Comparison of ENCODE assay signal across 9 mouse cellular contexts in genomic region chr1:132121236-132121635, GRCm38 (mm10). TPM values are rescaled to one million over a fixed set of nuclear protein-coding genes. Genes with fewer than 3 reads are reported as not detected.
A peak's percentile ranks its signal among the peaks of the same experiment; 100 is the strongest.
DNase-seq lines count a peak whose midpoint lies in the region; ATAC-seq and TF ChIP-seq lines count a peak whose summit lies in the region.
"Had no signal": no experiment of that assay in that cellular context is flagged by ENCODE, and none has a peak within 500 bp of the region (broad histone marks: within the 10 kb centered on the region; RNA-seq: fewer than 3 reads in every experiment).

No protein-coding gene starts in this region.

- peaks cover 48% of the 10 kb centered on the region for H3K27me3 ChIP-seq in G1E (ENCODE audit: insufficient read depth, low read length)
- no peaks in the 10 kb centered on the region for H3K27me3 ChIP-seq in forebrain, embryonic 15.5 days
- no peaks in the 10 kb centered on the region for H3K27me3 ChIP-seq in hindbrain, embryonic 11.5 days (ENCODE audit: control insufficient read depth, insufficient read depth, low read length)
- H3K27me3 ChIP-seq: liver, embryonic 15.5 days had no signal

- no peak overlapping the region for H3K4me3 ChIP-seq in G1E (ENCODE audit: low read depth, low read length)
- no peak overlapping the region for H3K4me3 ChIP-seq in forebrain, embryonic 15.5 days
- no peak overlapping the region for H3K4me3 ChIP-seq in hindbrain, embryonic 11.5 days (ENCODE audit: low read depth, low read length)
- H3K4me3 ChIP-seq: liver, embryonic 15.5 days had no signal

- no peak overlapping the region for H3K27ac ChIP-seq in forebrain, embryonic 15.5 days (replicated peaks)
- H3K27ac ChIP-seq in hindbrain, embryonic 11.5 days (ENCODE audit: low read depth, low read length), result no peak overlapping the region
- H3K27ac ChIP-seq: liver, embryonic 15.5 days had no signal

- no peak overlapping the region for H3K9ac ChIP-seq in forebrain, embryonic 15.5 days (replicated peaks)
- no peak overlapping the region for H3K9ac ChIP-seq in hindbrain, embryonic 11.5 days (ENCODE audit: low read depth, low read length)
- H3K9ac ChIP-seq: liver, embryonic 15.5 days had no signal

- no peak overlapping the region for H3K4me2 ChIP-seq in forebrain, embryonic 15.5 days (replicated peaks)
- no peak overlapping the region for H3K4me2 ChIP-seq in hindbrain, embryonic 11.5 days (replicated peaks; ENCODE audit: low read depth, low read length)
- H3K4me2 ChIP-seq: liver, embryonic 15.5 days had no signal

- no peaks in the 10 kb centered on the region for H3K9me3 ChIP-seq in G1E (replicated peaks)
- H3K9me3 ChIP-seq in forebrain, embryonic 15.5 days, result no peaks in the 10 kb centered on the region
- H3K9me3 ChIP-seq in hindbrain, embryonic 11.5 days (ENCODE audit: control insufficient read depth, low read length), result no peaks in the 10 kb centered on the region
- H3K9me3 ChIP-seq: liver, embryonic 15.5 days had no signal

- DNase-seq in G1E (ENCODE audit: low spot score), result peak; percentile 52
- DNase-seq in c-Kit-negative CD71-positive TER-119-positive erythroid progenitor cells, embryonic 14.5 days (ENCODE audit: low read depth, low spot score), result peak; percentile 33
- DNase-seq in hindbrain, embryonic 11.5 days (ENCODE audit: low spot score), result peak; percentile 95
- DNase-seq in layer of hippocampus, postnatal 25 days (ENCODE audit: extremely low spot score in 1 of 2, low spot score in 1 of 2), result peak; percentile 85 to 97
- peak; percentile 92 for DNase-seq in right cerebral cortex, postnatal 14 days
- peak; percentile 75 to 85 for DNase-seq in urinary bladder, postnatal 36 days (ENCODE audit: low spot score in 2 of 2)

- no peak for ATAC-seq in G1E (ENCODE audit: extremely low read depth, insufficient number of reproducible peaks, low FRiP score, poor library complexity, severe bottlenecking)
- ATAC-seq in forebrain, embryonic 15.5 days (replicated peaks), result peak; percentile 66
- peak; percentile 68 for ATAC-seq in hindbrain, embryonic 11.5 days (ENCODE audit: low FRiP score)
- ATAC-seq in megakaryocyte progenitor cell, adult 5-6 weeks (replicated peaks; ENCODE audit: poor library complexity), result peak; percentile 73

- WGBS in forebrain, embryonic 15.5 days, result 15% methylated on average over 6 of the region's 6 CpGs
- WGBS in hindbrain, embryonic 11.5 days, result 25% methylated on average over 6 of the region's 6 CpGs

- peaks cover 12% of the 10 kb centered on the region for H3K4me1 ChIP-seq in G1E (ENCODE audit: insufficient read depth, low read depth, low read length)
- peaks cover 13% of the 10 kb centered on the region; the same call in 1 of the 2 replicates for H3K4me1 ChIP-seq in forebrain, embryonic 15.5 days
- H3K4me1 ChIP-seq in hindbrain, embryonic 11.5 days (replicated peaks; ENCODE audit: control insufficient read depth, insufficient read depth, low read length), result no peaks in the 10 kb centered on the region; the same call in 1 of the 2 replicates

- TF ChIP-seq CTCF in G1E (IDR thresholded peaks at IDR 0.05; ENCODE audit: low read depth, low read length), result no peak; the same call in 1 of the 2 replicates

- H3K36me3 ChIP-seq in G1E (replicated peaks), result no peaks in the 10 kb centered on the region
- no peaks in the 10 kb centered on the region for H3K36me3 ChIP-seq in forebrain, embryonic 15.5 days
- no peaks in the 10 kb centered on the region for H3K36me3 ChIP-seq in hindbrain, embryonic 11.5 days (ENCODE audit: control insufficient read depth, insufficient read depth, low read length)
- H3K36me3 ChIP-seq: liver, embryonic 15.5 days had no signal

RNA-seq across cellular contexts. Expression of gene Cdk18, which starts 18.2 kb away (rescaled TPM):
- total RNA-seq in G1E (2014; fragmentation: Nextera tagmentation), result not detected in 2 replicates
- total RNA-seq in G1E (2017), result 0.06 and 0.33 TPM in 2 replicates
- 0.02 TPM in 1 of 2 replicates, not detected in the other for polyA plus RNA-seq in G1E (2012)
- 0.18 and 0.69 TPM in 2 replicates for polyA plus RNA-seq in forebrain, embryonic 15.5 days (2015; fragmentation: Nextera tagmentation; extraction: Ambion mirVana)
- 0.82 and 1.1 TPM in 2 replicates for polyA plus RNA-seq in hindbrain, embryonic 11.5 days (2014; fragmentation: Nextera tagmentation; extraction: Ambion mirVana)
- total RNA-seq in layer of hippocampus, postnatal 25 days (2021), result 10 to 100 TPM; 24.4 to 25.7 TPM
- 1.7 and 2.3 TPM in 2 replicates for total RNA-seq in megakaryocyte progenitor cell, adult 5-6 weeks (2015)
- total RNA-seq in megakaryocyte progenitor cell, adult 5-6 weeks (2017), result 0.75 and 1.3 TPM in 2 replicates

RNA-seq across cellular contexts. Expression of gene Mfsd4a, which starts 53.4 kb away (rescaled TPM):
- total RNA-seq in G1E (2014; fragmentation: Nextera tagmentation), result not detected in 2 replicates
- total RNA-seq in G1E (2017), result 0.70 and 1.0 TPM in 2 replicates
- not detected in 2 replicates for polyA plus RNA-seq in G1E (2012)
- polyA plus RNA-seq in forebrain, embryonic 15.5 days (2015; fragmentation: Nextera tagmentation; extraction: Ambion mirVana), result 8.8 and 8.9 TPM in 2 replicates
- 9.2 and 11.0 TPM in 2 replicates for polyA plus RNA-seq in hindbrain, embryonic 11.5 days (2014; fragmentation: Nextera tagmentation; extraction: Ambion mirVana)
- total RNA-seq in layer of hippocampus, postnatal 25 days (2021), result 10 to 100 TPM; 61.3 to 72.8 TPM
- total RNA-seq in megakaryocyte progenitor cell, adult 5-6 weeks (2015), result 0.52 TPM in 1 of 2 replicates, not detected in the other
- 0.20 and 0.25 TPM in 2 replicates for total RNA-seq in megakaryocyte progenitor cell, adult 5-6 weeks (2017)

Comparison
In these comparisons a context has a peak if more than half of its experiments do, and no peak if none do; other contexts are left out.
1. DNase-seq: peak in every context shown above with its lines; median percentile 95 in hindbrain, embryonic 11.5 days; 92 in right cerebral cortex, postnatal 14 days; 91 in layer of hippocampus, postnatal 25 days; 80 in urinary bladder, postnatal 36 days; 52 in G1E; 33 in c-Kit-negative CD71-positive TER-119-positive erythroid progenitor cells, embryonic 14.5 days.
2. RNA of gene Cdk18, which starts 18.2 kb away (total RNA-seq): 24.4 to 25.7 TPM in layer of hippocampus, postnatal 25 days; 0.75 to 2.3 TPM in megakaryocyte progenitor cell, adult 5-6 weeks and 0.06 to 0.33 TPM in G1E; every median in the first group is over 4 times any median in the second.
3. RNA of gene Mfsd4a, which starts 53.4 kb away (total RNA-seq): 61.3 to 72.8 TPM in layer of hippocampus, postnatal 25 days; 0.70 to 1.0 TPM in G1E and 0.20 to 0.52 TPM in megakaryocyte progenitor cell, adult 5-6 weeks; every median in the first group is over 10 times any median in the second.